Mouse (Mus musculus): ENCODE measurements at regions not wholly inside any gene's neighbourhood (a gene's known extent, or its start where the extent isn't known, plus 50 kb on each side); places are given as distances from the start of the nearest gene placed in this dataset.

DNA sequence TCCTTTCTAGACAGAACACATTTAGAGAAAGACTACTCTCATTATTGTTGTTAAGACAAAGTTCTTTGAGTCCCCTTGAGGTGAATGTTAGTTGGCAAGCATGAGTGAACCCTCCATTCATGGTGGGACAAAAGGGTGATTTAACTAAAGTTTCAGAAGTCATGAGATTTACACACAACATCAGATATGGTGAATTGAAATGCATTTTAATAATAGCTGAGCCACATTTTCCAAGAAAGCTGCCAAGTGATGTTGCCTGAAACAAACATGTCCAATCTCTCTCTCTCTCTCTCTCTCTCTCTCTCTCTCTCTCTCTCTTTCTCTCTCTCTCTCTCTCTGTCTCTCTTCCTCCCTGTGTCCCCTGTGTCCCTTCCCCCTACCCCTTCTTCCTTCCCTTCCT is 303.7 kb downstream of the Pten start:
- TF ChIP-seq CTCF (conservative IDR thresholded peaks at IDR 0.05; ENCODE audit: insufficient read depth, insufficient read length, low read depth, low read length) (no peak), POLR2A (IDR thresholded peaks at IDR 0.05; ENCODE audit: low read depth, low read length) (no peak)
